Mouse (Mus musculus): Measurements from ENCODE around the gene Arl6ip5. TPM values are rescaled to one million over a fixed set of nuclear protein-coding genes. Genes with fewer than 3 reads are reported as not detected.

The Arl6ip5 gene
- polyA plus RNA-seq, 1 experiment from 2014 or later, result 29.0 TPM

GRCm38 (mm10) chr6:97216154-97216821 lies 5.8 kb downstream of the Arl6ip5 start:
- H3K27ac ChIP-seq (ENCODE audit: low read length), result no peak overlapping the region
- H3K36me3 ChIP-seq (ENCODE audit: control insufficient read depth, insufficient read depth, low read length), result no peaks in the 10 kb centered on the region
- no peak overlapping the region for H3K9ac ChIP-seq (replicated peaks; ENCODE audit: low read depth, low read length)
- no peak overlapping the region for H3K4me2 ChIP-seq (replicated peaks; ENCODE audit: low read depth, low read length)
- 73% methylated on average over 4 of the region's 4 CpGs for WGBS
- H3K4me1 ChIP-seq (ENCODE audit: control insufficient read depth, insufficient read depth, low read length), result peaks cover 8% of the 10 kb centered on the region; the same call in 1 of the 2 replicates
- no peaks in the 10 kb centered on the region for H3K27me3 ChIP-seq (ENCODE audit: control insufficient read depth, insufficient read depth, low read length)
- H3K4me3 ChIP-seq (ENCODE audit: low read depth, low read length), result no peak overlapping the region
- ATAC-seq (ENCODE audit: insufficient number of reproducible peaks, insufficient read depth, low FRiP score, low read depth), result no peak
- H3K9me3 ChIP-seq (ENCODE audit: control insufficient read depth, low read depth, low read length), result no peaks in the 10 kb centered on the region

DNA sequence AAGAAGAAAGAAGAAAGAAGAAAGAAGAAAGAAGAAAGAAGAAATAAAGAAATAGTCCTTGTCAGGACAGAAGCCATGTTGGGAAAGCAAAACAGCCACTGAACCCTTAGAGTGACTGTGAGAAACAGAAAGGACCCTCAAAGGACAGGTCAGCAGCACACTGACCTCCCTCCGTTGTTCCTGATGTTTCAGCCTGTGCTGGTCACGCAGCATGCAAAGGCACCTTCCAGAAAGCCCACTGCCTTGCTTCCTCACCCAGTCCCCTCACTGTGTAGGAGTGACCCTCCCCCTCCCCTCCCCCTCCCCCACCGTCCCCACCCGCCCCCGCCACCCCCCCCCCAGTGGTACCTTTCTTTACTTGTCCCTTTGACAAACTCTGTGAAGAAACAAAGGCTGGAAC lies 10.2 kb downstream of the Arl6ip5 start:
- no peaks in the 10 kb centered on the region for H3K9me3 ChIP-seq (ENCODE audit: control insufficient read depth, low read depth, low read length)
- no peak overlapping the region for H3K27ac ChIP-seq (ENCODE audit: low read length)
- H3K9ac ChIP-seq (replicated peaks; ENCODE audit: low read depth, low read length), result no peak overlapping the region
- ATAC-seq (ENCODE audit: insufficient number of reproducible peaks, insufficient read depth, low FRiP score, low read depth), result no peak
- no peak overlapping the region for H3K4me3 ChIP-seq (ENCODE audit: low read depth, low read length)
- no peak overlapping the region for H3K4me2 ChIP-seq (replicated peaks; ENCODE audit: low read depth, low read length)
- H3K27me3 ChIP-seq (ENCODE audit: control insufficient read depth, insufficient read depth, low read length), result no peaks in the 10 kb centered on the region
- peaks cover 16% of the 10 kb centered on the region; the same call in 1 of the 2 replicates for H3K4me1 ChIP-seq (ENCODE audit: control insufficient read depth, insufficient read depth, low read length)
- no peaks in the 10 kb centered on the region for H3K36me3 ChIP-seq (ENCODE audit: control insufficient read depth, insufficient read depth, low read length)
- WGBS, result 89% methylated on average over 2 of the region's 5 CpGs

GRCm38 (mm10) chr6:97221205-97222025 lies 10.9 kb downstream of the Arl6ip5 start:
- 59% methylated on average over 15 of the region's 15 CpGs for WGBS
- Histone ChIP-seq H3K4me1 (ENCODE audit: control insufficient read depth, insufficient read depth, low read length) (peaks cover 16% of the 10 kb centered on the region; the same call in 1 of the 2 replicates), H3K36me3 (ENCODE audit: control insufficient read depth, insufficient read depth, low read length) (no peaks in the 10 kb centered on the region), H3K9me3 (ENCODE audit: control insufficient read depth, low read depth, low read length) (no peaks in the 10 kb centered on the region), H3K4me2 (replicated peaks; ENCODE audit: low read depth, low read length) (no peak overlapping the region), H3K9ac (replicated peaks; ENCODE audit: low read depth, low read length) (no peak overlapping the region), H3K4me3 (ENCODE audit: low read depth, low read length) (no peak overlapping the region), H3K27ac (ENCODE audit: low read length) (no peak overlapping the region), H3K27me3 (ENCODE audit: control insufficient read depth, insufficient read depth, low read length) (no peaks in the 10 kb centered on the region)
- ATAC-seq (ENCODE audit: insufficient number of reproducible peaks, insufficient read depth, low FRiP score, low read depth), result no peak

- Histone ChIP-seq H3K9me3 (ENCODE audit: control insufficient read depth, low read depth, low read length) (no peaks in the 10 kb centered on the region), H3K9ac (replicated peaks; ENCODE audit: low read depth, low read length) (no peak overlapping the region), H3K4me2 (replicated peaks; ENCODE audit: low read depth, low read length) (no peak overlapping the region), H3K4me3 (ENCODE audit: low read depth, low read length) (no peak overlapping the region), H3K4me1 (ENCODE audit: control insufficient read depth, insufficient read depth, low read length) (peaks cover 16% of the 10 kb centered on the region; the same call in 1 of the 2 replicates), H3K36me3 (ENCODE audit: control insufficient read depth, insufficient read depth, low read length) (no peaks in the 10 kb centered on the region), H3K27ac (ENCODE audit: low read length) (no peak overlapping the region), H3K27me3 (ENCODE audit: control insufficient read depth, insufficient read depth, low read length) (no peaks in the 10 kb centered on the region)
- no peak for ATAC-seq (ENCODE audit: insufficient number of reproducible peaks, insufficient read depth, low FRiP score, low read depth)
- 56% methylated on average over 6 of the region's 6 CpGs for WGBS
Observed at GRCm38 (mm10) chr6:97222321-97222720, 11.8 kb downstream of the Arl6ip5 start.

DNA sequence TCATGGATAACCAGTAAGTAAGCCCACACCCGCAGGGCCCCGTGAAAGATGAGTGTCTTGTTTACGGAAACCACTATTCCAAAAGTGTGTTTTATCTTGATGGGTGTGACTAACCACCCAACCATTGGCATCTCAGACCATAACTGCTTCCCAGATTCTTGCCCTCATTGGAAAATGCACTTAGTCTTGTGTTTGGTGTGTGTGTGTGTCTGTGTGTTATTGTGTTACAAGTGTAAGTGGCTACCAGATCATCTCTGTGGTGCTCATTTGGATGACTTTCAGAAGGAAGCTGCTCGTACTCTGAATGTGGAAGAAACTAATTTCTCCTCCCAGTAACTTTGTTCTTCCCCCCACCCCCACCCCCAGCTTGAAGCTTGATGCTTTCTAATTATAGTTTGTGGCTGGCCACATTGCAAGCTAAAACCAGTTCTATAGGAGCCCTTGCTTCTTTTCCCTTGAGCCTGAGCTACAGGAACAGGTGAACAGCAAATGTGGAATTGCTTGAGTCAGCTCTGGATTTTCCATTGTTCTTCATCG lies 12.5 kb downstream of the Arl6ip5 start:
- H3K27me3 ChIP-seq (ENCODE audit: control insufficient read depth, insufficient read depth, low read length), result no peaks in the 10 kb centered on the region

GRCm38 (mm10) chr6:97223566-97223965 lies 13.1 kb downstream of the Arl6ip5 start:
- no peaks in the 10 kb centered on the region for H3K27me3 ChIP-seq (ENCODE audit: control insufficient read depth, insufficient read depth, low read length)
- no peak overlapping the region for H3K4me2 ChIP-seq (replicated peaks; ENCODE audit: low read depth, low read length)
- ATAC-seq (ENCODE audit: insufficient number of reproducible peaks, insufficient read depth, low FRiP score, low read depth), result no peak
- H3K27ac ChIP-seq (ENCODE audit: low read length), result no peak overlapping the region
- WGBS, result 84% methylated on average over 4 of the region's 4 CpGs
- H3K4me3 ChIP-seq (ENCODE audit: low read depth, low read length), result no peak overlapping the region
- no peaks in the 10 kb centered on the region for H3K36me3 ChIP-seq (ENCODE audit: control insufficient read depth, insufficient read depth, low read length)
- H3K9ac ChIP-seq (replicated peaks; ENCODE audit: low read depth, low read length), result no peak overlapping the region
- peaks cover 16% of the 10 kb centered on the region; the same call in 1 of the 2 replicates for H3K4me1 ChIP-seq (ENCODE audit: control insufficient read depth, insufficient read depth, low read length)
- H3K9me3 ChIP-seq (ENCODE audit: control insufficient read depth, low read depth, low read length), result no peaks in the 10 kb centered on the region

More for the DNA sequence above, 12.5 kb downstream of the Arl6ip5 start:
- Histone ChIP-seq H3K4me3 (ENCODE audit: low read depth, low read length) (no peak overlapping the region), H3K4me2 (replicated peaks; ENCODE audit: low read depth, low read length) (no peak overlapping the region), H3K36me3 (ENCODE audit: control insufficient read depth, insufficient read depth, low read length) (no peaks in the 10 kb centered on the region), H3K4me1 (ENCODE audit: control insufficient read depth, insufficient read depth, low read length) (peaks cover 16% of the 10 kb centered on the region; the same call in 1 of the 2 replicates), H3K9me3 (ENCODE audit: control insufficient read depth, low read depth, low read length) (no peaks in the 10 kb centered on the region), H3K27ac (ENCODE audit: low read length) (no peak overlapping the region), H3K9ac (replicated peaks; ENCODE audit: low read depth, low read length) (no peak overlapping the region)
- 51% methylated on average over 5 of the region's 5 CpGs for WGBS
- no peak for ATAC-seq (ENCODE audit: insufficient number of reproducible peaks, insufficient read depth, low FRiP score, low read depth)

DNA sequence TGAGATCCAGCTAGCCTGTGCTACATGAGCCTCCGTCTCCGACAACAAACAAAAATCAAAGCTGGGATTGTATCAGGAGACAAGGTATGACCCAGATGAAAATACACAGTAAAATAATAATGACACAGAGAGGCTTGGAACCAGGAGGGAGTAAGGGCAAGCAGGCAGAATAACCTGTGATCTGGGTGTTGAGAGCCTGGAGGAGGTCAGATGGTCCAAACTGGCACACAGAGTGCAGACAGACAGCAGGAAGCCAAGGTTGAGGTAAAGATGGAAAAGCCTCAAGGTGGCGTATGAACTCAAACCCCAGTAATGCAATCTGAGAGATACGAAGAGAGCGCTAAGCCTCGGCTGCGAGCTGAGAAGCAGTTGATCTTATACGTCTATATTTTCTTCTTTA lies 14.0 kb downstream of the Arl6ip5 start:
- ATAC-seq (ENCODE audit: insufficient number of reproducible peaks, insufficient read depth, low FRiP score, low read depth), result no peak
- Histone ChIP-seq H3K9ac (replicated peaks; ENCODE audit: low read depth, low read length) (no peak overlapping the region), H3K36me3 (ENCODE audit: control insufficient read depth, insufficient read depth, low read length) (no peaks in the 10 kb centered on the region), H3K4me1 (ENCODE audit: control insufficient read depth, insufficient read depth, low read length) (peaks cover 16% of the 10 kb centered on the region; the same call in 1 of the 2 replicates), H3K27ac (ENCODE audit: low read length) (no peak overlapping the region), H3K4me3 (ENCODE audit: low read depth, low read length) (no peak overlapping the region), H3K9me3 (ENCODE audit: control insufficient read depth, low read depth, low read length) (no peaks in the 10 kb centered on the region), H3K27me3 (ENCODE audit: control insufficient read depth, insufficient read depth, low read length) (no peaks in the 10 kb centered on the region), H3K4me2 (replicated peaks; ENCODE audit: low read depth, low read length) (no peak overlapping the region)
- 93% methylated on average over 8 of the region's 8 CpGs for WGBS

DNA sequence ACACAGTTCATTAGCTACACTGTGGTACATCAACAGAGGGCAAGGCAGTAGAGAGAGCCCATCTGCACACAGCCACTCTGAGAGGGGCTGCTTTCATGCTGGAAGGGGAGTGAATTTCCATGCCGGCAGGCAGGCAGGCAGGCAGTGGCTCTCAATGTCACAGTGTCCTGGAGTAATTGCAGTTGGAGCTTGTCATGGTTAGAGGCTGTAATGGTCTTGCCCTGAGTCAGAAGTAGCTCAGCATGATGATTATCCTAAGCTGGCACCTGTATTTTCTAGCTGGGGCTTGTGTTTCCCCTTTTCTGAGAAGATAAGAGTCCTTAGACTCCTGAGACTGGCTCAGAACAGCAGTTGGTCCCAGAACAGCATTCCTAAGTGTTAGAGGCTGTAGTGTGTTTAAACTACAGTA lies 15.6 kb downstream of the Arl6ip5 start:
- 32% methylated on average over 1 of the region's 1 CpGs for WGBS
- H3K9me3 ChIP-seq (ENCODE audit: control insufficient read depth, low read depth, low read length), result no peaks in the 10 kb centered on the region
- H3K4me3 ChIP-seq (ENCODE audit: low read depth, low read length), result no peak overlapping the region
- no peak for ATAC-seq (ENCODE audit: insufficient number of reproducible peaks, insufficient read depth, low FRiP score, low read depth)
- no peaks in the 10 kb centered on the region for H3K27me3 ChIP-seq (ENCODE audit: control insufficient read depth, insufficient read depth, low read length)
- H3K4me1 ChIP-seq (ENCODE audit: control insufficient read depth, insufficient read depth, low read length), result peaks cover 15% of the 10 kb centered on the region; the same call in 1 of the 2 replicates
- no peak overlapping the region for H3K9ac ChIP-seq (replicated peaks; ENCODE audit: low read depth, low read length)
- H3K4me2 ChIP-seq (replicated peaks; ENCODE audit: low read depth, low read length), result no peak overlapping the region
- H3K27ac ChIP-seq (ENCODE audit: low read length), result no peak overlapping the region
- peaks cover 8% of the 10 kb centered on the region; the same call in 1 of the 2 replicates for H3K36me3 ChIP-seq (ENCODE audit: control insufficient read depth, insufficient read depth, low read length)

All from stomach, embryonic 14.5 days (tissue).